Mouse (Mus musculus) heart, adult 2 months (tissue): Measurements from ENCODE around the gene Tsg101.

Experiments
- CTCF ChIP-seq: fragments of 200-600 bp; IDR thresholded peaks from 2 replicates; pipeline ENCODE4 v1.8.1; 2022; ENCODE audit warnings: antibody characterized with exemption, mild to moderate bottlenecking, moderate library complexity
- POLR2A ChIP-seq: fragments of 200-500 bp; IDR thresholded peaks from 2 replicates; pipeline ENCODE4 v1.6.1; 2011; ENCODE audit warnings: mild to moderate bottlenecking, low read depth, low read length, control low read depth; ENCODE audit not compliant: insufficient read depth

- TF ChIP-seq POLR2A (no peak), CTCF (no peak)
Observed at GRCm38 (mm10) chr7:46962132-46962531, 42.4 kb upstream of the Tsg101 start.
